Mouse (Mus musculus) testis, adult 2 months (tissue): ENCODE measurements around the gene Fam171a2. TPM values are rescaled to one million over a fixed set of nuclear protein-coding genes. Genes with fewer than 3 reads are reported as not detected.
A peak's percentile ranks its signal among the peaks of the same experiment; 100 is the strongest.

Source experiments
- H3K27ac ChIP-seq: fragments of 200-500 bp; 2 replicates; pipeline ENCODE4 v1.5.1; 2012; ENCODE audit warnings: low read depth, low read length; ENCODE audit not compliant: control insufficient read depth, insufficient read depth
- H3K27me3 ChIP-seq: fragments of 200-500 bp; 2 replicates; pipeline ENCODE4 v1.6.1; 2012; ENCODE audit warnings: mild to moderate bottlenecking, low read length, moderate library complexity; ENCODE audit not compliant: control insufficient read depth, insufficient read depth
- H3K36me3 ChIP-seq: fragments of 200-500 bp; 2 replicates; pipeline ENCODE4 v1.6.1; 2012; ENCODE audit warnings: mild to moderate bottlenecking, low read length; ENCODE audit not compliant: control insufficient read depth, insufficient read depth
- H3K4me1 ChIP-seq: fragments of 200-500 bp; 2 replicates; pipeline ENCODE4 v1.6.1; 2012; ENCODE audit warnings: low read length; ENCODE audit not compliant: control insufficient read depth, insufficient read depth
- H3K4me3 ChIP-seq: fragments of 200-500 bp; 2 replicates; pipeline ENCODE4 v1.5.1; 2012; ENCODE audit warnings: low read depth, mild to moderate bottlenecking, low read length, moderate library complexity, mixed read lengths; ENCODE audit not compliant: control insufficient read depth
- CTCF ChIP-seq: fragments of 200-500 bp; IDR thresholded peaks from 2 replicates; pipeline ENCODE4 v1.5.1; 2012; ENCODE audit warnings: low read depth, mild to moderate bottlenecking, inconsistent platforms, low read length, moderate library complexity; ENCODE audit not compliant: control insufficient read depth, insufficient read depth, insufficient replicate concordance
- POLR2A ChIP-seq: fragments of 200-500 bp; IDR thresholded peaks from 2 replicates; pipeline ENCODE4 v1.6.1; 2012; ENCODE audit warnings: low read depth, mild to moderate bottlenecking, inconsistent platforms, low read length, moderate library complexity; ENCODE audit not compliant: control insufficient read depth
- polyA plus RNA-seq: library from polyadenylated mRNA; depleted of rRNA; stranded (reverse); fragments of >200 nt; gene quantifications from 2 replicates; pipeline ENCODE4 v1.2.3, GENCODE M21; 2012

The Fam171a2 gene
- polyA plus RNA-seq, 1 experiment, result 0.88 TPM

- H3K36me3 ChIP-seq, result no peaks in the 10 kb centered on the region
- no peak within 1 kb of the TSS for H3K4me3 ChIP-seq
- peaks cover 13% of the 10 kb centered on the region for H3K4me1 ChIP-seq
- no peak within 1 kb of the TSS for H3K27ac ChIP-seq
- no peaks in the 10 kb centered on the region for H3K27me3 ChIP-seq
- TF ChIP-seq CTCF, result no peak
- TF ChIP-seq POLR2A, result no peak
Observed at GRCm38 (mm10) chr11:102469648-102470357, 22.3 kb upstream of the Fam171a2 start, which contains the start of gene Itga2b. Gene Itga2b (minus strand): TSS chr11:102470122.

- Histone ChIP-seq H3K4me3 (peak overlapping the region; percentile 73), H3K27ac (no peak overlapping the region), H3K36me3 (no peaks in the 10 kb centered on the region), H3K27me3 (no peaks in the 10 kb centered on the region), H3K4me1 (peaks cover 13% of the 10 kb centered on the region)
- TF ChIP-seq CTCF (no peak), POLR2A (no peak)
Observed at GRCm38 (mm10) chr11:102467041-102467631, 19.7 kb upstream of the Fam171a2 start.

- Histone ChIP-seq H3K36me3 (no peaks in the 10 kb centered on the region), H3K27ac (no peak overlapping the region), H3K4me3 (no peak overlapping the region), H3K27me3 (no peaks in the 10 kb centered on the region), H3K4me1 (peaks cover 13% of the 10 kb centered on the region)
- no peak for TF ChIP-seq POLR2A
- no peak for TF ChIP-seq CTCF
Observed at GRCm38 (mm10) chr11:102465713-102466436, 18.4 kb upstream of the Fam171a2 start.

GRCm38 (mm10) chr11:102464901-102465300 is 17.4 kb upstream of the Fam171a2 start:
- no peaks in the 10 kb centered on the region for H3K36me3 ChIP-seq
- no peak overlapping the region for H3K27ac ChIP-seq
- H3K4me1 ChIP-seq, result peaks cover 13% of the 10 kb centered on the region
- TF ChIP-seq CTCF, result no peak
- TF ChIP-seq POLR2A, result no peak
- H3K27me3 ChIP-seq, result no peaks in the 10 kb centered on the region
- H3K4me3 ChIP-seq, result no peak overlapping the region

GRCm38 (mm10) chr11:102461764-102462163 is 14.3 kb upstream of the Fam171a2 start:
- no peak for TF ChIP-seq CTCF
- TF ChIP-seq POLR2A, result no peak
- Histone ChIP-seq H3K36me3 (no peaks in the 10 kb centered on the region), H3K4me1 (peaks cover 6% of the 10 kb centered on the region), H3K27me3 (no peaks in the 10 kb centered on the region), H3K27ac (no peak overlapping the region), H3K4me3 (no peak overlapping the region)

- no peak for TF ChIP-seq POLR2A
- no peak for TF ChIP-seq CTCF
- no peaks in the 10 kb centered on the region for H3K27me3 ChIP-seq
- H3K4me1 ChIP-seq, result peaks cover 4% of the 10 kb centered on the region
- no peak overlapping the region for H3K27ac ChIP-seq
- H3K36me3 ChIP-seq, result no peaks in the 10 kb centered on the region
- no peak overlapping the region for H3K4me3 ChIP-seq
Observed at GRCm38 (mm10) chr11:102460541-102460940, 13.1 kb upstream of the Fam171a2 start.

GRCm38 (mm10) chr11:102455740-102456396 is 8.4 kb upstream of the Fam171a2 start:
- peaks cover 8% of the 10 kb centered on the region for H3K4me1 ChIP-seq
- no peak for TF ChIP-seq POLR2A
- peak; percentile 8; the same call in 1 of the 2 replicates for TF ChIP-seq CTCF
- H3K27ac ChIP-seq, result no peak overlapping the region

More at GRCm38 (mm10) chr11:102455740-102456396, 8.4 kb upstream of the Fam171a2 start:
- H3K27me3 ChIP-seq, result no peaks in the 10 kb centered on the region
- H3K36me3 ChIP-seq, result no peaks in the 10 kb centered on the region
- peak overlapping the region; percentile 69 for H3K4me3 ChIP-seq
